Mouse (Mus musculus) layer of hippocampus, postnatal 10 days (tissue): ENCODE measurements around the gene Tlk1. TPM values are rescaled to one million over a fixed set of nuclear protein-coding genes. Genes with fewer than 3 reads are reported as not detected.

Experiments
- DNase-seq, 2 experiments: peaks; one replicate each; pipeline ENCODE4 v3.0.0; 2021; ENCODE audit warnings: low spot score in 2 of 2
- long read RNA-seq: library from polyadenylated mRNA; stranded (forward); transcript quantifications from one replicate; pipeline ENCODE4 v2.0.0, GENCODE M21; 2023
- total RNA-seq, 2 experiments: library from RNA; stranded (reverse); gene quantifications; 2 replicates each; pipeline ENCODE4 v1.2.3; 2021

Gene Tlk1
- total RNA-seq: 10 to 100 TPM; 61.8 to 63.8 TPM
- long read RNA-seq, full-length matches to known transcripts: 7 of 26 reads
- long read RNA-seq, partial matches to known transcripts: 7 of 26 reads
- long read RNA-seq, other reads (novel, unspliced or antisense): 12 of 26 reads

- DNase-seq: peak; percentile 52 to 78
These were observed at the start of gene Tlk1 for GRCm38 (mm10) chr2:70825371-70826051. Gene Tlk1, minus strand, starts transcription at chr2:70825728.

- no peak for DNase-seq
These were observed 49.6 kb upstream of the Tlk1 start for GRCm38 (mm10) chr2:70875129-70875528.

GRCm38 (mm10) chr2:70873168-70873567, 47.6 kb upstream of the Tlk1 start:
- DNase-seq: no peak

- no peak for DNase-seq
These were observed 46.0 kb upstream of the Tlk1 start for GRCm38 (mm10) chr2:70871466-70872022.

- DNase-seq: no peak
These were observed 45.3 kb upstream of the Tlk1 start for GRCm38 (mm10) chr2:70870819-70871218.

- no peak for DNase-seq
These were observed 43.6 kb upstream of the Tlk1 start for GRCm38 (mm10) chr2:70869116-70869515.

- no peak for DNase-seq
These were observed 41.7 kb upstream of the Tlk1 start for GRCm38 (mm10) chr2:70867231-70867630.

- no peak for DNase-seq
These were observed 37.4 kb upstream of the Tlk1 start for GRCm38 (mm10) chr2:70862881-70863280.

GRCm38 (mm10) chr2:70859740-70860139, 34.2 kb upstream of the Tlk1 start:
- no peak for DNase-seq

GRCm38 (mm10) chr2:70856971-70857370, 31.4 kb upstream of the Tlk1 start:
- DNase-seq: no peak

GRCm38 (mm10) chr2:70854231-70854888, 28.8 kb upstream of the Tlk1 start:
- DNase-seq: no peak

GRCm38 (mm10) chr2:70853329-70853728, 27.8 kb upstream of the Tlk1 start:
- DNase-seq: no peak

- DNase-seq: peak; percentile 16 to 19
These were observed 27.3 kb upstream of the Tlk1 start for GRCm38 (mm10) chr2:70852796-70853221.

GRCm38 (mm10) chr2:70852186-70852795, 26.8 kb upstream of the Tlk1 start:
- no peak for DNase-seq

GRCm38 (mm10) chr2:70845871-70846270, 20.3 kb upstream of the Tlk1 start:
- no peak for DNase-seq

GRCm38 (mm10) chr2:70844694-70845395, 19.3 kb upstream of the Tlk1 start:
- DNase-seq: no peak

- no peak for DNase-seq
These were observed 16.6 kb upstream of the Tlk1 start for GRCm38 (mm10) chr2:70842049-70842618.

- DNase-seq: no peak
These were observed 13.1 kb upstream of the Tlk1 start for GRCm38 (mm10) chr2:70838536-70839216.

GRCm38 (mm10) chr2:70836306-70836651, 10.8 kb upstream of the Tlk1 start:
- DNase-seq: no peak

GRCm38 (mm10) chr2:70835641-70836305, 10.2 kb upstream of the Tlk1 start:
- DNase-seq: no peak
